Mouse (Mus musculus): ENCODE results near the gene Nod2. TPM values are rescaled to one million over a fixed set of nuclear protein-coding genes. Genes with fewer than 3 reads are reported as not detected.

Gene Nod2
- 5.0 to 6.0 TPM (median 5.0 TPM) in 4 replicates for total RNA-seq (2023; ENCODE audit: inconsistent age)

DNA sequence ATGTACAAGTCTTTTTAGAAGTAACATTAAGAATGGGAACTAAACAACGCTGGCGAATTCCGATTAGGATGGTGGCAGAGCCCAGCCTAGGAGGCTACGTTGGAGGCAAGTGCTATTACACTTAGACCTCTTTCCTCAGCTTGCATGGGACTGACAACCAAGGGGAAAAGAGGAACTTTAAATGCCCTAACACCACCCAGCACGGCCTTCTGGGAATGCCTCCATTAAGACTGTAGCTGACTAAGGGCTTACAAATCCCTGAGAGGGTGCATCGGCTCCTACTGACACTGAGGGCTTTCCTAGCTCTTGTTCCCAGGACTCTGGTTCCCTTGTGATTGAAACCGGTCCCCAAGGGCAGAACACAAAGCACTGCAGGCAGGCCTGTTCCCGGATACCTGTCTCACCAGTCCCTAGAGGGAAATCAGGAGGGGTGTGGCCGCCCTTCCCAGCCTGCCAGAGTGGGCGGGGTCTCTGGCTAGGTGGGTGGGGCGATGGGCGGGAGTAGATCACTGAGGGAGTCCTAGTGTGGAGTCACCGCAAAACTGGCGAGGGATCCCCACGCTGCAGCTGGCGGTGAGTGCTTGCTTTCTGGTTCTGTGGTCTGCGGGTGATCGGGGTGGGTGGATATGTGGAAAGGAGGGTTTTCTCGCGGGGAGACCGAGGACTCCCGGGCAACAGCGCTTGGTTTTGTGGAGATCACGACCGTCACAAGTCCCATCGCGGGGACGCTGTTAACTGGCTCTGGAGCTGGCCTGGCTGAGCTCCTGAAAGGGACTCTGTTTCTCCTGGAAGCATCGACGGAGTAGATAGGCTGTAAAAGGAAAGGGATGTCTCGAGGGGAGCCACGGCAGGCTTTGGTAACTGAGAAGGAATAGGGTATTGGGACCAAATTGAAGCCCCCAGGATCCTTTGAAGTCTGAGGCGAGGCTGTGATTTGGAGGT, at the start of gene Nod2:
Nod2 (plus strand) TSS at position 479 of the 942 bp plus-strand sequence.

DNA sequence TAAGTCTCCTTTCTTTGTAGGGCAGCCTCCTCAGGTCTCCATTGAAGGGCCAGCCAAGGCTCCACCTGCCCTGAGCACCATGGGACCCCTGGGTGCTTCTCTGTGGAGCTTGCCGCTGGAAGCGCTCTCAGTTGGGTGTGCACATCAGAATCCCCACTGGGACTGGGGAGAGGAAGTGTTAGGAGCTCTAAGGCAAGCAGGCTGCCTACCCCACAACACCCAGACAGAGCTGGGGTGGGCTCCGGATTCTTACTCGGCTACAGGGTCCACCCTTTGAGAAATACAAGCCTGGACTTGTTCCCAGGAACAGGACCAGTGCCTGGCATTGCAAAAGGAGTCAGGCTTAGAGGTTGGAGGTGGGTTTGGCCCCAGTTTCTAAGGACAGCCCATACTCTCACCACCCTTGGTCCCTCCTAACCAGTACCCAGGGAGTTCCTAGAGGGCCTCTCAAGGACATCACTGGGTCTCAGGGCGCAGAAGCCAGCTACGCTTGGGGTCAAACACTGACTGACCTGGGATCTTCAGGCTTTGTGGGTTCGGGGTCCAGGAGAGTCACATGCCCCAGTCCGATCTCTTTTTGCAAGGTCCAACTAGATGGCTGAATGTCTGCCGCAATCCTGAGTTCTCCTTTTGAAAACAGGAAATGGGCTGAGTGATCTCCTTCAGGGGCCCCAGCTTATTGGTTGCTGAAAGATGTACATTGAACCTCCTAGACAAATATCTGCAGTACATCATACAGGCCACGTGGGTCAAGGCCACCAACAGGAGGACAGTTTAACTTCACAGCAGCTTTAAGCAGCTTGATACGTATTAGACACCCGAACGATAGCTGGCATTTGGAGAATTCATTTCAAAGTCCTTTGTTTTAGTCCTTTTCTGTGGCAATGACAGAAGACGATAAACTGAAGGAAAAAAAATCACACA, 11.4 kb upstream of the Nod2 start, which contains the start of gene Snx20:
Snx20 (minus strand) TSS at position 655 of the 924 bp plus-strand sequence.

DNA sequence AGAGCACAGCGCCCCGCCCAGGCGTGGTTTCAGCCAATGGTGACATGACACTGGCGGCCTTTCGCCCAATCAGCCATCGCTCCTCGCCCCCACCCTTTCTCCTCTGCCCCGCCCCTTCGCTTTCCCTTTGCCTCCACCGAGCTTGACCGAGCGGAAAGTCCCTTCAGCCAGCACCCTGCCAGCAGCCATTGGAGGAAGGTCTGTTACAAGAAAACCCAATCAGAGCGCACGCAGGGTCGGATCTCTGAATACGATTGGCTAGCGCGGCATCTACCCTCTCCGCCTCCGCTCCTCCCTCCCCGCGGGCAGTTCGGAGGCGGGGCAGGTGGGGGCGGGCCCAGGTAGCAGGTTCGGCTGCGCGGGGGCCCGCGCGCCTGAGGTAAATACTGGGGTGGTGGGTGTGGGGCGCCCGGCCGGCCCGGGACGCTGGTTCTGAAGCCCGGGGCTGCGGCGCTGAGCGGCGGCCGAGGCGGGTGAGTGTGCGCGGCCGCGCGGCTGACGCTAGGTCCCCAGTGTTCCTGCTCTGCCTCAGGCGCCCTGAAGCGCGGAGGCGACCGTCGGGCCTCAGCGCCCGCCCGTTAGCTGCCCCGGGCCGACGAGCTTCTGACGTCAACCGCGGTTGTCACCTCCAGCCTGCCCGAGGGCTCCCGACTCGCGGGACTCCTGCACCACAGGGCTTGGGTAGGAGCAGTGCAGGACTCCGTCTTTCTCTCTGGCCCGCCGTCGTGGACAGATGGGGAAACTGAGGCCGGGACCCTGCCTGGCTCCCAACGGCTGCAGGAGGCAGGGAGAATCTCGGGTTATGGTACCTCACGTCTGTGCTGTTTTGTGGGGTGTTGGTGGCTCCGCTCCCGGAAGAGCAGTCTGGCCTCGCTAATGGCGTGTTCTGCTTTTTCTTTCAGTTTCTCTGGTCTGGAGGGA, 49.9 kb downstream of the Nod2 start, which contains the start of gene Cyld:
Cyld (plus strand) TSS at position 308 of the 921 bp plus-strand sequence.

Other genes starting within 250 kb of the Nod2 start
- not detected in 4 replicates for gene Nkd1, start 126.0 kb upstream of the Nod2 start, total RNA-seq (2023; ENCODE audit: inconsistent age)
- 121 to 129 TPM (median 126 TPM) in 4 replicates for gene Snx20, start 11.2 kb upstream of the Nod2 start, total RNA-seq (2023; ENCODE audit: inconsistent age)
- 88.6 to 95.8 TPM (median 92.9 TPM) in 4 replicates for gene Cyld, start 49.7 kb downstream of the Nod2 start, total RNA-seq (2023; ENCODE audit: inconsistent age)